In genomic region chr16:20095966-20096365, GRCm38 (mm10) we compare ENCODE assay signal across 13 mouse cellular contexts. TPM values are rescaled to one million over a fixed set of nuclear protein-coding genes. Genes with fewer than 3 reads are reported as not detected.
DNase-seq lines count a peak whose midpoint lies in the region; ATAC-seq and TF ChIP-seq lines count a peak whose summit lies in the region.
"Had no signal": no experiment of that assay in that cellular context is flagged by ENCODE, and none has a peak within 500 bp of the region (broad histone marks: within the 10 kb centered on the region; RNA-seq: fewer than 3 reads in every experiment).

No protein-coding gene starts in this region.

- 76% methylated on average over 2 of the region's 2 CpGs for WGBS in forebrain, postnatal 0 days
- 83% methylated on average over 2 of the region's 2 CpGs for WGBS in forebrain, embryonic 11.5 days
- 71% methylated on average over 2 of the region's 2 CpGs for WGBS in liver, embryonic 14.5 days (ENCODE audit: insufficient replicate concordance)
- 65% methylated on average over 2 of the region's 2 CpGs for WGBS in liver, embryonic 12.5 days (ENCODE audit: insufficient replicate concordance)

- ATAC-seq in forebrain, postnatal 0 days: no peak
- no peak for ATAC-seq in forebrain, embryonic 11.5 days (replicated peaks; ENCODE audit: low FRiP score)
- ATAC-seq in liver, embryonic 14.5 days (ENCODE audit: insufficient read depth): no peak
- no peak for ATAC-seq in liver, embryonic 12.5 days

- H3K4me1 ChIP-seq in forebrain, postnatal 0 days (ENCODE audit: insufficient read depth): no peaks in the 10 kb centered on the region
- no peaks in the 10 kb centered on the region for H3K4me1 ChIP-seq in forebrain, embryonic 11.5 days (replicated peaks; ENCODE audit: control insufficient read depth, insufficient read depth, low read length)
- peaks cover 2% of the 10 kb centered on the region in 2 experiments; a peak in 1 of 4 replicates for H3K4me1 ChIP-seq in liver, embryonic 14.5 days (replicated peaks; ENCODE audit: control insufficient read depth in 2 of 2, insufficient read depth in 2 of 2, low read length in 1 of 2)
- peaks cover 5% of the 10 kb centered on the region for H3K4me1 ChIP-seq in liver, embryonic 12.5 days
- H3K4me1 ChIP-seq in E14TG2a.4 (replicated peaks; ENCODE audit: low read depth, low read length): peaks cover 6% of the 10 kb centered on the region

- intact Hi-C loops in heart, postnatal 25 days (cut with DNase I): loop anchor here (5.0 to 10.0 kb wide), 3 partner anchors 114 to 371 kb away; partner anchors contain the start of gene Klhl6

- peak; percentile 47 for TF ChIP-seq CTCF in forebrain, postnatal 0 days (IDR thresholded peaks at IDR 0.05; ENCODE audit: low read depth)
- peak; percentile 55 for TF ChIP-seq CTCF in liver, embryonic 14.5 days (IDR thresholded peaks at IDR 0.05; ENCODE audit: low read depth)
- TF ChIP-seq CTCF in E14TG2a.4 (conservative IDR thresholded peaks at IDR 0.05; ENCODE audit: low read length): peak; percentile 87

- no peak overlapping the region for H3K27ac ChIP-seq in forebrain, postnatal 0 days (ENCODE audit: low read depth, low read length)
- no peak overlapping the region for H3K27ac ChIP-seq in forebrain, embryonic 11.5 days (ENCODE audit: low read depth, low read length)
- no peak overlapping the region for H3K27ac ChIP-seq in liver, embryonic 14.5 days
- H3K27ac ChIP-seq in liver, embryonic 12.5 days: no peak overlapping the region
- H3K27ac ChIP-seq: liver, embryonic 13.5 days had no signal

- H3K9ac ChIP-seq in forebrain, postnatal 0 days: no peak overlapping the region
- H3K9ac ChIP-seq in forebrain, embryonic 11.5 days (ENCODE audit: low read length): no peak overlapping the region
- no peak overlapping the region for H3K9ac ChIP-seq in liver, embryonic 14.5 days (replicated peaks)
- no peak overlapping the region for H3K9ac ChIP-seq in liver, embryonic 12.5 days
- H3K9ac ChIP-seq: liver, embryonic 13.5 days had no signal

- no peak for DNase-seq in forebrain, postnatal 0 days
- no peak for DNase-seq in forebrain, embryonic 11.5 days (ENCODE audit: low spot score)
- DNase-seq in liver, embryonic 14.5 days (ENCODE audit: low read depth in 3 of 3, low spot score in 3 of 3): no peak
- DNase-seq in lung, postnatal 10 days: peak; percentile 28
- no peak for DNase-seq in heart, adult 8-10 months (ENCODE audit: low spot score)
- no peak for DNase-seq in heart, postnatal 25 days (ENCODE audit: low spot score)
- DNase-seq: heart, postnatal 14 days; liver, embryonic 13.5 days; right cerebral cortex, postnatal 14 days had no signal

- H3K4me2 ChIP-seq in forebrain, postnatal 0 days (ENCODE audit: low read depth): no peak overlapping the region
- no peak overlapping the region for H3K4me2 ChIP-seq in forebrain, embryonic 11.5 days (ENCODE audit: low read depth, low read length, severe bottlenecking)
- H3K4me2 ChIP-seq in liver, embryonic 14.5 days (ENCODE audit: low read depth): no peak overlapping the region
- no peak overlapping the region for H3K4me2 ChIP-seq in liver, embryonic 12.5 days
- H3K4me2 ChIP-seq: liver, embryonic 13.5 days had no signal

- TF ChIP-seq EP300 in liver, embryonic 14.5 days (IDR thresholded peaks at IDR 0.05; ENCODE audit: low read depth): no peak

- H3K27me3 ChIP-seq in forebrain, postnatal 0 days (ENCODE audit: insufficient read depth, low read length): no peaks in the 10 kb centered on the region
- H3K27me3 ChIP-seq in forebrain, embryonic 11.5 days (ENCODE audit: control insufficient read depth, insufficient read depth, low read length): no peaks in the 10 kb centered on the region
- no peaks in the 10 kb centered on the region for H3K27me3 ChIP-seq in liver, embryonic 14.5 days (ENCODE audit: control insufficient read depth, insufficient read depth, low read length)
- H3K27me3 ChIP-seq in liver, embryonic 12.5 days (replicated peaks): no peaks in the 10 kb centered on the region
- H3K27me3 ChIP-seq in E14TG2a.4 (ENCODE audit: insufficient read depth, low read length): no peaks in the 10 kb centered on the region
- H3K27me3 ChIP-seq: liver, embryonic 13.5 days had no signal

- no peak overlapping the region for H3K4me3 ChIP-seq in forebrain, postnatal 0 days (ENCODE audit: low read depth, low read length)
- H3K4me3 ChIP-seq in forebrain, embryonic 11.5 days (ENCODE audit: low read depth, low read length): no peak overlapping the region
- H3K4me3 ChIP-seq in liver, embryonic 14.5 days (ENCODE audit: insufficient read depth in 1 of 2, low read depth in 2 of 2, low read length in 2 of 2): no peak overlapping the region
- no peak overlapping the region for H3K4me3 ChIP-seq in liver, embryonic 12.5 days
- H3K4me3 ChIP-seq in E14TG2a.4 (replicated peaks; ENCODE audit: low read length): no peak overlapping the region
- H3K4me3 ChIP-seq: erythroblast, embryonic 14.5 days; liver, embryonic 13.5 days; myocyte had no signal

- H3K9me3 ChIP-seq in forebrain, postnatal 0 days (ENCODE audit: low read length): no peaks in the 10 kb centered on the region
- H3K9me3 ChIP-seq in forebrain, embryonic 11.5 days (ENCODE audit: control insufficient read depth, low read length): no peaks in the 10 kb centered on the region
- H3K9me3 ChIP-seq in liver, embryonic 14.5 days (ENCODE audit: control insufficient read depth, low read length): no peaks in the 10 kb centered on the region
- H3K9me3 ChIP-seq in liver, embryonic 12.5 days (replicated peaks): no peaks in the 10 kb centered on the region
- H3K9me3 ChIP-seq in E14TG2a.4 (ENCODE audit: low read length): peaks cover 31% of the 10 kb centered on the region
- H3K9me3 ChIP-seq: liver, embryonic 13.5 days had no signal

- H3K36me3 ChIP-seq in forebrain, postnatal 0 days (ENCODE audit: insufficient read depth): no peaks in the 10 kb centered on the region
- H3K36me3 ChIP-seq in forebrain, embryonic 11.5 days (ENCODE audit: control insufficient read depth, insufficient read depth, low read length): no peaks in the 10 kb centered on the region
- no peaks in the 10 kb centered on the region for H3K36me3 ChIP-seq in liver, embryonic 14.5 days (replicated peaks; ENCODE audit: control insufficient read depth, insufficient read depth, low read depth)
- no peaks in the 10 kb centered on the region for H3K36me3 ChIP-seq in liver, embryonic 12.5 days
- H3K36me3 ChIP-seq in E14TG2a.4 (ENCODE audit: insufficient read depth, low read length): peaks cover 22% of the 10 kb centered on the region
- H3K36me3 ChIP-seq: liver, embryonic 13.5 days had no signal

RNA-seq across cellular contexts. Expression of gene Klhl24, which starts 1.4 kb away (rescaled TPM):
- 97.9 and 130 TPM in 2 replicates for total RNA-seq in forebrain, postnatal 0 days (2014; rRNA removed)
- 32.2 and 43.1 TPM in 2 replicates for polyA plus RNA-seq in forebrain, postnatal 0 days (2015; fragmentation: Nextera tagmentation; extraction: Ambion mirVana)
- polyA plus RNA-seq in forebrain, embryonic 11.5 days (2014; fragmentation: Nextera tagmentation; extraction: Ambion mirVana): 30.6 and 33.0 TPM in 2 replicates
- 1.2 and 1.6 TPM in 2 replicates for polyA plus RNA-seq in liver, embryonic 14.5 days (2012; rRNA removed)
- polyA plus RNA-seq in liver, embryonic 14.5 days (2014; fragmentation: Nextera tagmentation; extraction: Ambion mirVana): 2.9 and 3.7 TPM in 2 replicates
- 5.2 and 5.8 TPM in 2 replicates for polyA plus RNA-seq in liver, embryonic 12.5 days (2016; fragmentation: Nextera tagmentation; extraction: Ambion mirVana)
- 100 to 1,000 TPM; 255 to 316 (median 275) TPM for total RNA-seq in heart, adult 8-10 months (2022)
- total RNA-seq in heart, postnatal 25 days (2021): 100 to 1,000 TPM; 273 to 285 TPM

RNA-seq across cellular contexts. Expression of gene Yeats2, which starts 44.9 kb away (rescaled TPM):
- total RNA-seq in forebrain, postnatal 0 days (2014; rRNA removed): 36.0 and 43.9 TPM in 2 replicates
- 5.6 and 10.1 TPM in 2 replicates for polyA plus RNA-seq in forebrain, postnatal 0 days (2015; fragmentation: Nextera tagmentation; extraction: Ambion mirVana)
- 46.8 and 51.4 TPM in 2 replicates for polyA plus RNA-seq in forebrain, embryonic 11.5 days (2014; fragmentation: Nextera tagmentation; extraction: Ambion mirVana)
- polyA plus RNA-seq in liver, embryonic 14.5 days (2012; rRNA removed): 6.1 and 7.6 TPM in 2 replicates
- polyA plus RNA-seq in liver, embryonic 14.5 days (2014; fragmentation: Nextera tagmentation; extraction: Ambion mirVana): 3.0 and 4.5 TPM in 2 replicates
- 13.8 and 14.0 TPM in 2 replicates for polyA plus RNA-seq in liver, embryonic 12.5 days (2016; fragmentation: Nextera tagmentation; extraction: Ambion mirVana)
- total RNA-seq in heart, adult 8-10 months (2022): 1 to 10 TPM; 7.8 to 9.8 (median 8.5) TPM
- total RNA-seq in heart, postnatal 25 days (2021): 10 to 100 TPM; 10.7 to 12.0 TPM
